Mouse (Mus musculus): ENCODE results near the gene Capn10.

Capn10 gene

DNA sequence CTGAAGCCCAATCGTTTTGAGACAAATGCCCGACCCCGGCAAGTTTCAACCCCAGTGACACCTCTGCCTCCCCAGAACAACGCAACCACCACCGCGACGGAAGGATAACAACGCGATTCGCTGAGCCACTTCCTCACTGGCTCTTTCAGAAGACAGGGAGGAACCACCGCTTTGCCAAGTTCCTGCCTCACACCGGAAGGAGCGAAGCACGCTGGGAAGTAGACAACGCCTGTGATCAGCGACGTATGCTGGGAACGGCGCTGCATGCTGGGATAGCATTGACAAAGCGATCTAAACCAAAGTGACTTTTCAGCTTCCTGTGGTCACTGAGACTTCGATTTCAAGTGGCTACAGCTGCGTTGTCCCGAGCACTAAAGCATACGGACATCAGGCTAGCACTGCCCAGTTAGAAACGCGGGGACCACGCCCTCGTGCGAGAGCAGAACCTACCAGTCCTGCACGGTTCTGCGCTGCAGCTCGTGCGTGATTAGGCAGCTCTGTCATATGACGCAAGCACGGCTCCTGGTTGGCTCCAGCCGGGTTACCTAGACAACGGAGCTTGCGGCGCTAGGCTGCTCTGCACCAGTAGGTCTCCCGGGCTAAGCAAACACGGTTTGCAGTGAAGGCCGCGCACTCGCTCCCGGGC lies at the start of gene Capn10:
Gene Capn10 (plus strand): TSS at position 195 of the 646 bp plus-strand sequence.
- DNase-seq: peak; percentile 90

GRCm38 (mm10) chr1:92888901-92889655 lies 45.1 kb upstream of the Capn10 start:
- DNase-seq: no peak

DNA sequence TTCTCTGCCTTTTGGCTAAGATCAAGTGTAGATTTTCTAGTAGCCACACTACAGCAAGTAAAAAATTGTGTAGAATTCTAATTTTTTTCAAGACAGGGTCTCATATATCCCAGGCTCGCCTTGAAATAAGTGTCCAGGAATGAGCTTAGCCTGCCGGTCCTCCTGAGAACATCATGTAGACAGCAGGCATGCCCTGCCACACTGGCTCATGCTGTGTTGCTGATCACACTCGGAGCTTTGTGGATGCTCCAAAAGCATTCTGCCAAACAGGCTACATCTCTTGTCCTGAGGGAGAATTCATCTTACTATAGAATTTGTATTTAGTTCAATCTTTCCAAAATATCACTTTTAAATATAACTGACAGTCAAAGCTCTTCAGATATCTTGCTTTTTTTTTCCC lies 41.4 kb upstream of the Capn10 start:
- no peak for DNase-seq

- no peak for DNase-seq
These were observed 40.3 kb upstream of the Capn10 start for GRCm38 (mm10) chr1:92893896-92894295.

- peak; percentile 75 for DNase-seq
These were observed 39.1 kb upstream of the Capn10 start for GRCm38 (mm10) chr1:92895089-92895488.

DNA sequence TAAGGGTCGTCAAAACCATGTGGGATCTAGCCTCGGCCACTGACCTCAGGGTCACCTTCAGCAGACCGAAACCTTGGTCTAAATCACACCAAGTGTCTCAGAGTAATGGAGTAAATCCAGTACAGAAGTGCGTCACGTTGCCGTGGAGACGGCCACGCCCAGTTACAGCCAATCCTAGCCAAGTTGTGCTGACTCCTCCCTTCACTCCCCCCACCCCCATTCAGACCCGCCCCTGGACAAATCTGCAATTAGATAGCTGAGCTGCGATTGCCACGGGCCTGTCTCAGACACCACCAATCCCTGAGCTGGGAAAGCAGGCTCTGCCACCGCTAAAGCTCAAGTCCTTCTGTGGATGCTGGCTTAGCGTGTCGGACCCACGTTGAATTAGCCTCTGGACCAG lies 31.4 kb upstream of the Capn10 start, which contains the start of gene Ankmy1:
Gene Ankmy1 (minus strand): TSS at position 121 of the 400 bp plus-strand sequence.
- DNase-seq: no peak

DNA sequence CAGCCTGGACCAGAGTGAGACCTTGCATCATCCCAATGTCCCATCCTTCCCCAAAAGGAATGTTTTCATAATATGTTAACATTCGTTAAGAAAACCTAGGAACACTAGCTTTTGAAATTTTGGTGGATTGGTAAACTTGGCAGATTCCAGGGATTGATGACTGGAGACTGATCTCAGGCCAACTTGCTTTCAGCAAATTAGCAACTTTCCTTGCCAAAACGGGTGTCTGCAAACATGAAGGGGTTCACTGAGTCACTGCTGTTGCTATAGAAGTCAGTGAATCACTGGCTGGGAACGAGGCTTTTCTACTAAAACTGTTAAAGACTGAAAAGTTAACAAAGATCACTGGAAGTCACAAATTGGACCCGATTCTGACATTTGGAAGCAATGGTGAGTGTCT lies 30.5 kb upstream of the Capn10 start:
- no peak for DNase-seq

- DNase-seq: no peak
These were observed 28.4 kb upstream of the Capn10 start for GRCm38 (mm10) chr1:92905703-92906310.

GRCm38 (mm10) chr1:92906779-92907631 lies 27.2 kb upstream of the Capn10 start, which contains the start of gene Dusp28:
Gene Dusp28 (plus strand): TSS chr1:92906981.
- DNase-seq: peak; percentile 82

DNA sequence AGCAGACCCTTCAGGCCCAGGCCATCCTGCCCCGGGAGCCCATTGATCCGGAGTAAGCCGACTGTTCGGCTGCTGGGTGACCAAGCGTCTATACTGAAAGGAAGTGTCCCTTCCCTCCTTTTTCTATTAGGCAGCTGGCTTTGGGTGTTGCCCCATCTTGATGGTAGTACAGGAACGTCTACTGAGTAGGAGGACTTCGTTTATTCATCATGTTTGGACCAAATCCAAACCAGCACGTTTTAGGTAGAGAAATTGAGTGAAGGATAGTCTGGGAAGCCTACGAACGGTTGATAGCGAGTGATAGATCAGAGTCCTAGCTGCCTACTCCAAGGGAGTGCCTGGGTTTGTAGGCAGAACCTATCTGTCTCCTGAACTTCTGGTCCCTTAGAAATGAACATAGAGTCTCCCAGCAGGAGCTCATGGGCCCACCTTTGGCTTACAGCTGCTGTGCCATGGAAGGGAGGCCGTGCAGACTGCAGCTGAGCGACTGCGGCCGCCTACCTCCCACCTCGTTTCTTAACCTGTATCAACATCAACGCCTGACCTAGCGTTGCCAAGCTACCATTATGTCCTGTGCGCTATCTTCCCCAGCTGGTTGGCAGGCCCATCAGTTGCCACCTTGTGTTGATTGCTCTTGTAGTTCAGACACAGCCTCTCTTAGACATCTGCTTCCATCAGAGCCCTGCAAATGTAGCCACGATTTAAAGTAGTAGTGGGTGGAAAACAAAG lies 26.4 kb upstream of the Capn10 start:
- DNase-seq: no peak

DNA sequence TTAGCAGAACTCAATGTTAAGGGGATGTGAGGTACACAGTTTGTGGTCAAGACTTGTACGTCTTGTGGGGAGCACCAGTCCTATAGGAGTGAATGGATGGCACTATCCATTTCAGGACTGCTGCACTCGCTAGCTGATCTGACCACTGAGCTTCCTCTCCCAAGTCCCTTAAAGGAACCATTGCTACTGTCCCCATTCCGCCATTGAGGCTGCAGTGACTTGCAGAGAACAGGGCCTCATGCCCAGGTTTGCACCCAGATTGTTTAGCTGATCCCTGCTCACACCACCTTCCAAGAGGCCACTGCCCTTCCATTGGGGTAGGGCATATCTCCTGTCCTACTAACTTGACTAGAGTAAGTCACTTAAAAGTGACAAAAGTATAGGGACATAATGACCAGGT lies 25.5 kb upstream of the Capn10 start:
- no peak for DNase-seq

DNA sequence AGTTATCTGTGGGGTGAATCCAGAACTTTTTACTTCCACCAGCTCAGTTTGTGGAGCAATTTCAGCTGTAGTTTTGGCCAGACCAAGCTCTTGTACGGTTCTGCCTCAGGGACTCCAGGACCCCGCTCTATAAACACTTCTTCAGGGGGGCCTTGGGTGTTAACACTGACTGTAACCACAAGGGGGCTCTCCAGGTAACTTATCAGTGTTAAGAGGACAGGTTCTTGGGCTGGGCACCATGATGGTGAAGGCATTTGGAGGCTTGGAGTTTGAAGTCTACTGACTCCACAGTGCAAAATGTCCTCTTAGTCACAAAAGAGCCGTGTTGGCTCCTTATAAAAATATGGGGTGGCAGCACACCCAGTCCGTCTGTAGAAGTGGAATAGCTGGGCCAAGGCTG lies 25.1 kb upstream of the Capn10 start:
- peak; percentile 50 for DNase-seq

DNA sequence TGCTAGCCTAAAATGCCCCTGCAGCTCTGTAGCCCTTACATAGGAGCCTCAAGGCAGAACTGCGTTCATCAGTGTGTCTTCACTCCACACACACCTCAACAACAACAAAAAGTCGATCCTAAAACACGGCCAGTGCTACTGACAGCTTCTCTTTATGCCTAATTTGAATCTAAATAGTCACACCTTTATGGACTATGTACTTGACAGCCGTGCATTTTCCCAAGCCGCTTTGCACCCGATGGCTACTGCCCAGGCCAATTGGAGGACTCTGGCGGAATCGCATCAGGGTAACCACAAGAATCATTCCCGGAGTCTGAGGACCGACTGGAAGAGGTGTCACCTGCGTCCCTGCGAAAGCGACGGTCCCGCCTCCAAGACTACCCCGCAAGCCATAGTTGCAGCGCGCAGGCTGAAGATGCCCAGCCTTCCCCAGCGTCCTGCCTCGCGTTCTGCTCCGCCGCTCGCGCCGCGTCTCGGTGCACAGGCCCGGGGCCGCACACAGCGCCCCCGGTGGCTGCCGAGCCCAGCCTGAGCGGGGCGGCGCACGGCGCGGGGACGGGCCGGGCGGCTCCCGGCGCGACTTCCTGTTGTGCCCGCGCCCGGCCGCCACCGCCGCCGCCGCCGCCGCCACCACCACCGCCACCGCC lies 23.8 kb upstream of the Capn10 start, which contains the start of gene Rnpepl1:
Gene Rnpepl1 (plus strand): TSS at position 545 of the 647 bp plus-strand sequence.
- peak; percentile 86 for DNase-seq

DNA sequence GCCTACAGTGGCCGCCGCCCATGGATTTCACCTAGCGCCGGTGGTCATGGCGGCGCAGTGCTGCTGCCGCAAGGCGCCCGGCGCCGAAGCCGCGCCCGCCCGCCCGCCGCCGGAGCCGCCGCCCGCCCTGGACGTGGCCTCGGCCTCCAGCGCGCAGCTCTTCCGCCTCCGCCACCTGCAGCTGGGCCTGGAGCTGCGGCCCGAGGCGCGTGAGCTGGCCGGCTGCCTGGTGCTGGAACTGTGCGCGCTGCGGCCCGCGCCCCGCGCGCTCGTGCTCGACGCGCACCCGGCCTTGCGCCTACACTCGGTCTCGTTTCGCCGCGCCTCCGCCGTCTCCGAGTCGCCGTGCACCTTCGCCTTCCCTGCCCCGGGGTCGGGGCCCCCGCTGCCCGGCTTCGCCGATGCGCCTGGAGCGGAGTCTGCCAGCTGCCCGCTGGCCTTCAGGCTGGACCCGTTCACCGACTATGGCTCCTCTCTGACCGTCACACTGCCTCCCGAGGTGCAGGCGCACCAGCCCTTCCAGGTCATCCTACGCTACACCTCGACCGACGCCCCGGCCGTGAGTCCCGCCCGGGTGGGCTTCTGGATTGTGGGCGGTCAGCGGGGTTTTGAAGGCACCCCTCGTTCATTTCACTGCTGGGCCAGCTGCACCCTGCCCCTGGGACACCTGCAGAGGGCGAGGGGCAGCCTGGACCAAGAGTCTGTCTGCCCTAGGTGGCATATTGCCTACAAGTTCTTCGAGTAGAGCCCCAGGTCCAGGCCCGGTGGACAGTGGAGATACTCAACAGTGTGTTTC lies 23.1 kb upstream of the Capn10 start:
- peak; percentile 57 for DNase-seq

GRCm38 (mm10) chr1:92911721-92912138 lies 22.4 kb upstream of the Capn10 start:
- DNase-seq: no peak

GRCm38 (mm10) chr1:92912286-92912685 lies 21.9 kb upstream of the Capn10 start:
- DNase-seq: peak; percentile 48

GRCm38 (mm10) chr1:92914239-92914638 lies 19.9 kb upstream of the Capn10 start:
- DNase-seq: no peak

DNA sequence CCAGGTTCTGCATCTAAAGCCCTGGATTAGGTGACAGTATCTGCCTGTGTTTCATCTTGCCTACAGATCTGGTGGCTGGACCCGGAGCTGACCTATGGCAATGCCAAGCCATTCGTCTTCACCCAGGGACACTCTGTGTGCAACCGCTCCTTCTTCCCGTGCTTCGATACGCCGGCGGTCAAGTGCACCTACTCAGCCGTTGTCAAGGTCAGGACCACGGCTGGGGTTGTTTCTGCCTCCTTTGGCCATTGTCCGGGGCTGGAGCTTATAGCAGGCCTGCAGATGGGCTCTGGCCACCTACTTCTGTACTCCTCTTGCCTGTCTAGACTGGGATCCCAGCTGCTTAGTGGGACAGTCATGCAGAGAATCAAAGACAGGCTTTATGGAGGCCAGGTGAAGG lies 19.2 kb upstream of the Capn10 start:
- no peak for DNase-seq

DNA sequence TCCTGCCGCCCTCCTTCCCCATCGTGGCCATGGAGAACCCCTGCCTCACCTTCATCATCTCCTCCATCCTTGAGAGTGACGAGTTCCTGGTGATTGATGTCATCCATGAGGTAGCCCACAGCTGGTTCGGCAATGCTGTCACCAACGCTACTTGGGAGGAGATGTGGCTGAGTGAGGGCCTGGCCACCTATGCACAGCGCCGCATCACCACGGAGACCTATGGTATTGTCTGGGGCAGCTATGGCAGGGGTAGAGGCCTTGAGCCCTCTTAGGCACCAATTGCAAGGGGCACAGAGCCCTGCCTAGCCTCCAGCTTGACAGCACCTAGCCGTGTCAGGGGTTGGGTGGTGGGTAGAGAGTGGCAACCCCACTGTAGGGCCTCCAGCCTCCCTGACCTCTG lies 17.5 kb upstream of the Capn10 start:
- DNase-seq: no peak

- no peak for DNase-seq
These were observed 15.0 kb upstream of the Capn10 start for GRCm38 (mm10) chr1:92919151-92919550.

- DNase-seq: no peak
These were observed 14.4 kb upstream of the Capn10 start for GRCm38 (mm10) chr1:92919775-92920174.

Measured in thymus, postnatal 25 days (tissue).